Mouse (Mus musculus): ENCODE results near the gene Cdadc1. TPM values are rescaled to one million over a fixed set of nuclear protein-coding genes. Genes with fewer than 3 reads are reported as not detected.
A peak's percentile ranks its signal among the peaks of the same experiment; 100 is the strongest.

Cdadc1 gene
- 32.1 and 36.9 TPM in 2 replicates for polyA plus RNA-seq (2014; fragmentation: Nextera tagmentation; extraction: Ambion mirVana)

DNA sequence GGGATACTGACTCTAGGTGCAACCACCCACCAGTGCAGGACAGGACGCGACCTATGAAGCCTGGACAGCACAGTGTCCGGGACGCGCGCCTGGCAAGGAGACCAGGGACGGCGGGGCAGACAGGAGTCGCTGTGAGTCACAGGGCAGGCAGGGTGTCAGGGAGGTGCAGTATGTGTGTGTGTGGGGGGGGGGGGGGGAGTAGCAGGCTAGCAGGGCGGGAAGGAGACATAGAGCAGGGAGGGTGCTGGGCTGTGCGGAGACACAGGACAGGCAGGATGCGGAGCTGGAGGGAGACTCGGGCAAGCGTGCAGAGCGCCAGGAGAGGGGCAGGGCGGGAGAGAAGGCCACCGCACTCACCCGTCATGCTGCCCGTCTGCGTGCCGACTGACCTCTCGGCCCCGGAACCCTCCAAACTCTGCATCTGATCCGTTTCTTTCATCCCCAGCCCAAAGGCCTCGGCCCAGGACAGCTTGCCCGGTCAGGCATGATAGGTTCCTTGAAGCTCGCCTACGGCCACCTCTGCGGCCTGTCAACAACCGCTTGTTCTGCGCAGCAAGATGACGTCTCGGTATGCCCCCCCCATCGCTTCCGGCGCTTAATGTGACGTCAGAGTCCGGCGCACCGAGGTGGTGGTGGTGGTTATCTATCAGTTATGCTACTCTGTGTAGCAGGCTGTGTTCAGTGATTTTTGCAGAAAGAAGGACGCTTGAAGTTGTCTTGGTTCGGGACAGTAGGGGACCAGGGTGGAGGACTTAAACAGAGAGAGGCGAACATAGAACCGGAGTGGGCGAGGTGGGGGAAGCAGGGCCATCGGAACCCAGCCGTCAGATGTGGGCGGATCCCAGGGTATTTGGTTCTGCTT, at the start of gene Cdadc1:
TSS of gene Cdadc1 (minus strand) at position 562 of the 862 bp plus-strand sequence.
- Histone ChIP-seq H3K4me2 (ENCODE audit: low read length) (peak within 1 kb of the TSS; percentile 83), H3K27me3 (ENCODE audit: control insufficient read depth, insufficient read depth, low read length) (peaks cover 1% of the 10 kb centered on the region; the same call in 1 of the 2 replicates), H3K9me3 (ENCODE audit: control insufficient read depth, low read length) (no peaks in the 10 kb centered on the region), H3K4me3 (ENCODE audit: control insufficient read depth in 1 of 2, insufficient read depth in 1 of 2, low read depth in 1 of 2, low read length in 2 of 2) (peak within 1 kb of the TSS; percentile 80 to 91), H3K36me3 (ENCODE audit: control insufficient read depth, insufficient read depth, low read length) (peaks cover 26% of the 10 kb centered on the region), H3K4me1 (ENCODE audit: control insufficient read depth in 2 of 2, insufficient read depth in 2 of 2, low read length in 2 of 2) (peaks cover 3 to 6% of the 10 kb centered on the region in 2 experiments), H3K27ac (replicated peaks in 1 of 2; ENCODE audit: control insufficient read depth in 1 of 2, insufficient read depth in 1 of 2, low read depth in 2 of 2, low read length in 2 of 2) (peak within 1 kb of the TSS; percentile 23 to 78), H3K9ac (ENCODE audit: low read length) (peak within 1 kb of the TSS; percentile 91)
- WGBS = under 1% methylated on average over 48 of the region's 48 CpGs
- ATAC-seq (ENCODE audit: insufficient number of reproducible peaks, insufficient read depth, low FRiP score, low read depth) = peak; percentile 86

DNA sequence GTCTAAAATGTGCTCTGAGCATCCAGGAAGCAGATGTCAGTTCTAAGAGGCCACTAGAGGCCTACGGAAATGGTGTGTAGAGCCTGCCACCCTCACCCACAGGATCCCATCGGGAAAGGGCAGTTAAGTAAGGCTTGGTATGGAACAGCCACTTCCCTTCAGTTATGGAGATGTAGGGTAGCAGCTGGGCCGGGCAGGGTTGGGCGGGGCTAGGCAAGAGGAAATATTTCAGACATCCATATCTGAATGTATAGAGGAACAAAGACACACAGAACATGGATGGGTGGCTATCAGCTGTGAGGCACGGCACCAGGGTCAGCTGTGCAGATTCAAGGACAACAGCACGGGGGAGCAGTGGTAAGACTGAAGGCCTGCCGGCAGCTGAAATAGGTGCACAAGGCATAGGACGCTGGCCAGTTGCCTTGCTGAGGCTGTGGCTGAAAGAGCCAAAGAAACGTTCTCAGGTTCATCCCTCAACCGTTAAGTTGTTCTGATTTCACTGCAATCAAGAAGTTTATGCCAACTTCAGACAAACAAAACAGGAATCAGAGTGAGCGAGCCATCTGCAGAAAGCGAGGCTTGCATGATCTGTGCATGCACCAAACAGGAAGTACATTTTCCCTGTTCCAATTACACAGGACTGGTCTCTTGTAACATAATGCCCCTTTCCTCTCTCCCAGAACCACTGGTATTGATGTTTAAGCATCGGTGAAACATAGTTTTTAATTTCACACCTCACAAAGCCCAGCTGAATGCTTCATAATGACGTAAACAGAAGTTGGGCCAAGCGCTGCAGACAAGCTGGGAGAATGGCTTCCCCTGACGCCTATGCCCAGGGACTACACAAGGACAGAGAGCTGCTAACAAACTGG, 49.3 kb upstream of the Cdadc1 start:
- WGBS = 55% methylated on average over 16 of the region's 16 CpGs
- no peak overlapping the region for H3K4me2 ChIP-seq (ENCODE audit: low read length)
- no peaks in the 10 kb centered on the region for H3K27me3 ChIP-seq (ENCODE audit: control insufficient read depth, insufficient read depth, low read length)
- no peaks in the 10 kb centered on the region for H3K36me3 ChIP-seq (ENCODE audit: control insufficient read depth, insufficient read depth, low read length)
- H3K9me3 ChIP-seq (ENCODE audit: control insufficient read depth, low read length) = no peaks in the 10 kb centered on the region
- ATAC-seq (ENCODE audit: insufficient number of reproducible peaks, insufficient read depth, low FRiP score, low read depth) = no peak
- H3K4me1 ChIP-seq (ENCODE audit: control insufficient read depth in 2 of 2, insufficient read depth in 2 of 2, low read length in 2 of 2) = peaks cover 20 to 22% of the 10 kb centered on the region in 2 experiments; a peak in 3 of 4 replicates
- no peak overlapping the region for H3K4me3 ChIP-seq (ENCODE audit: control insufficient read depth in 1 of 2, insufficient read depth in 1 of 2, low read depth in 1 of 2, low read length in 2 of 2)
- H3K27ac ChIP-seq (replicated peaks in 1 of 2; ENCODE audit: control insufficient read depth in 1 of 2, insufficient read depth in 1 of 2, low read depth in 2 of 2, low read length in 2 of 2) = 0 out of 4 replicates have a peak overlapping the region, but pooled peaks of 1 of the 2 experiments have one; percentile 21
- no peak overlapping the region for H3K9ac ChIP-seq (ENCODE audit: low read length)

DNA sequence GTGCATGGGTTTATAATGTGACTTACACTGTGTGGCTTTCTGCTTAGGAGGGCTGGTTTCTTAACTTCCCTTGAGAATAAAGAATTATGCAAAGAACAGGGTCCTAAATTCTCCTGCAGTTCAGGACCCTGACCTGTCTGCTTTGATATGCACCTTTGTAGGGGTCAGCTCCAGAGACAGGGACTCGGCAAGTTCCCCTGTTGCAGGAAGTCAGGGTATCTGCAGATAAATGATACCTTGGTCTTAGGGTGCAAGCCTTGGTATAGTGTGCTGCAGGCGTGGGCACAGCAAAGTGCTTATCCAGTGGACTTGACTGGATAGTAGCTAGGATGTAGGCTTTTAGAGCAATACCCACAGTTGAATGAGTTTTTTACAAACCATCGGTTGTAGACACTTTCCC, 47.1 kb upstream of the Cdadc1 start:
- Histone ChIP-seq H3K36me3 (ENCODE audit: control insufficient read depth, insufficient read depth, low read length) (no peaks in the 10 kb centered on the region), H3K4me3 (ENCODE audit: control insufficient read depth in 1 of 2, insufficient read depth in 1 of 2, low read depth in 1 of 2, low read length in 2 of 2) (no peak overlapping the region), H3K4me1 (ENCODE audit: control insufficient read depth in 2 of 2, insufficient read depth in 2 of 2, low read length in 2 of 2) (peaks cover 20 to 27% of the 10 kb centered on the region in 2 experiments; a peak in 3 of 4 replicates), H3K27ac (replicated peaks in 1 of 2; ENCODE audit: control insufficient read depth in 1 of 2, insufficient read depth in 1 of 2, low read depth in 2 of 2, low read length in 2 of 2) (no peak overlapping the region), H3K4me2 (ENCODE audit: low read length) (no peak overlapping the region), H3K9me3 (ENCODE audit: control insufficient read depth, low read length) (no peaks in the 10 kb centered on the region), H3K27me3 (ENCODE audit: control insufficient read depth, insufficient read depth, low read length) (no peaks in the 10 kb centered on the region), H3K9ac (ENCODE audit: low read length) (no peak overlapping the region)
- 73% methylated on average over 3 of the region's 3 CpGs for WGBS
- no peak for ATAC-seq (ENCODE audit: insufficient number of reproducible peaks, insufficient read depth, low FRiP score, low read depth)

DNA sequence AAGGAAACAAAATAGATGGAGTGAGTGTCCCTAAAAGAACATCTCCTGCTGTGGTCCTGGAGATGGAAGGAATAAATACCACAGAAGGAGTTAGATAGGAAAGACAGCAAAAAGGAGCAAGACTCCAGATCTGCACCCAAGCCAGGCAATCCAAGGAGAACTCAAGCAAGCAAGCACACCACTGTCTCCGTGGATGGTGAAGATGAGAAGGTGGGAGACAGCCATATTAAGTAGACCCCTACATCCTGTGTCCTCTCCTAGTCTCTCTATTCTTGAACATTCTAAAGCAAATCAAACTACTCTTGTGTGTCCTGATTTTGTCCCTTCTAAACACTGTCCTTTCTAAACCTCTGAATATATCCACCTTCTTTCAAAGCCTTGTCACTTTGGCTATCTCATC, 46.4 kb upstream of the Cdadc1 start:
- no peak for ATAC-seq (ENCODE audit: insufficient number of reproducible peaks, insufficient read depth, low FRiP score, low read depth)
- 89% methylated on average over 1 of the region's 1 CpGs for WGBS
- H3K27ac ChIP-seq (replicated peaks in 1 of 2; ENCODE audit: control insufficient read depth in 1 of 2, insufficient read depth in 1 of 2, low read depth in 2 of 2, low read length in 2 of 2) = 0 out of 4 replicates have a peak overlapping the region, but pooled peaks of 1 of the 2 experiments have one; percentile 14
- H3K4me1 ChIP-seq (ENCODE audit: control insufficient read depth in 2 of 2, insufficient read depth in 2 of 2, low read length in 2 of 2) = peaks cover 21 to 31% of the 10 kb centered on the region in 2 experiments
- no peaks in the 10 kb centered on the region for H3K9me3 ChIP-seq (ENCODE audit: control insufficient read depth, low read length)
- no peaks in the 10 kb centered on the region for H3K27me3 ChIP-seq (ENCODE audit: control insufficient read depth, insufficient read depth, low read length)
- H3K4me2 ChIP-seq (ENCODE audit: low read length) = no peak overlapping the region
- no peak overlapping the region for H3K9ac ChIP-seq (ENCODE audit: low read length)
- no peaks in the 10 kb centered on the region for H3K36me3 ChIP-seq (ENCODE audit: control insufficient read depth, insufficient read depth, low read length)
- no peak overlapping the region for H3K4me3 ChIP-seq (ENCODE audit: control insufficient read depth in 1 of 2, insufficient read depth in 1 of 2, low read depth in 1 of 2, low read length in 2 of 2)

DNA sequence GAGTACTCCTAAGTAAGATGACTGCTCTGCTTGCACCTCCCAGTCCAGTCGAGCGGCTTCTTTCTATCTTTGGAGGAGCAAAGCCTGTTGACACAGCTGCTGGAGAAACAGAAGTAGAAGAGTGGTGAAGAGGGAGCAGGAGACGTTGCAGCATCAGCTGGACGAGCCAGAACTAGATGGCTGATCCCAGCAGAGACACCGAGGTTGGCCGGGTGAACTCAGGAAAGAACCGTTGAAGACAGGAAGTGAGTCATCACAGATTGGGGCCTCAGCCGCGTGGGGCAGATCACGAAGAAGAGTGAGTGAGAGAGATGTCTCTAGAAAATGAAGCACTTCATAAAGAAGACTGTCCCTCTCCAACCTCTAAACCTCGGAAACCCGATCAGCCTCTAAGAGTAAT, 45.8 kb upstream of the Cdadc1 start:
- peaks cover 23 to 31% of the 10 kb centered on the region in 2 experiments for H3K4me1 ChIP-seq (ENCODE audit: control insufficient read depth in 2 of 2, insufficient read depth in 2 of 2, low read length in 2 of 2)
- H3K27ac ChIP-seq (replicated peaks in 1 of 2; ENCODE audit: control insufficient read depth in 1 of 2, insufficient read depth in 1 of 2, low read depth in 2 of 2, low read length in 2 of 2) = 0 out of 4 replicates have a peak overlapping the region, but pooled peaks of 1 of the 2 experiments have one; percentile 6
- no peaks in the 10 kb centered on the region for H3K36me3 ChIP-seq (ENCODE audit: control insufficient read depth, insufficient read depth, low read length)
- WGBS = 22% methylated on average over 12 of the region's 12 CpGs
- ATAC-seq (ENCODE audit: insufficient number of reproducible peaks, insufficient read depth, low FRiP score, low read depth) = peak; percentile 36; the same call in 1 of the 2 replicates
- no peaks in the 10 kb centered on the region for H3K9me3 ChIP-seq (ENCODE audit: control insufficient read depth, low read length)
- no peaks in the 10 kb centered on the region for H3K27me3 ChIP-seq (ENCODE audit: control insufficient read depth, insufficient read depth, low read length)
- no peak overlapping the region for H3K9ac ChIP-seq (ENCODE audit: low read length)
- no peak overlapping the region for H3K4me3 ChIP-seq (ENCODE audit: control insufficient read depth in 1 of 2, insufficient read depth in 1 of 2, low read depth in 1 of 2, low read length in 2 of 2)
- H3K4me2 ChIP-seq (ENCODE audit: low read length) = no peak overlapping the region

DNA sequence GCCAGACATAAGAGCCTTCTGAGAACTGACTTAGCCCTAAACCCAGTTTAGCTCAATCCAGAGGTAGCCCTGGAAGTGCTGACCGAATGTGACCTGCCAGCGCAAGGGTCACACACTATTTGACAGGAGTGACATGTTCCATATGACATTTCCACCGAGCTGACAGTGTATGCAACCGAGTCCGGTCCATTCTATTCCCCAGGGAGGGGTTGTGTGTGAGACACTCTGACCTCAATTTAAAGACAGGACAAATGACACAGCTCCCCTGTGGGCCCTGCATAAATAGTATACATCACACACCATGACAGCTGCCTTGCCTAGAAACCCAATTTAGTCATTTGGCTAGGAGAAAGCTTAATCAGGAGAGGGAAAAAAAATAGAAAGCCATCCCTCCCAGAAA, 44.1 kb upstream of the Cdadc1 start:
- WGBS = 20% methylated on average over 5 of the region's 5 CpGs
- no peaks in the 10 kb centered on the region for H3K36me3 ChIP-seq (ENCODE audit: control insufficient read depth, insufficient read depth, low read length)
- no peak for ATAC-seq (ENCODE audit: insufficient number of reproducible peaks, insufficient read depth, low FRiP score, low read depth)
- no peak overlapping the region for H3K27ac ChIP-seq (replicated peaks in 1 of 2; ENCODE audit: control insufficient read depth in 1 of 2, insufficient read depth in 1 of 2, low read depth in 2 of 2, low read length in 2 of 2)
- H3K4me3 ChIP-seq (ENCODE audit: control insufficient read depth in 1 of 2, insufficient read depth in 1 of 2, low read depth in 1 of 2, low read length in 2 of 2) = no peak overlapping the region
- H3K9me3 ChIP-seq (ENCODE audit: control insufficient read depth, low read length) = no peaks in the 10 kb centered on the region
- no peak overlapping the region for H3K9ac ChIP-seq (ENCODE audit: low read length)
- no peak overlapping the region for H3K4me2 ChIP-seq (ENCODE audit: low read length)
- no peaks in the 10 kb centered on the region for H3K27me3 ChIP-seq (ENCODE audit: control insufficient read depth, insufficient read depth, low read length)
- H3K4me1 ChIP-seq (ENCODE audit: control insufficient read depth in 2 of 2, insufficient read depth in 2 of 2, low read length in 2 of 2) = peaks cover 15 to 26% of the 10 kb centered on the region in 2 experiments

Data from heart, embryonic 14.5 days (tissue).